Mouse (Mus musculus) c-Kit-positive CD71-negative TER-119-negative erythroid progenitor cells, embryonic 14.5 days (primary cell): ENCODE results near the gene Jchain.
A peak's percentile ranks its signal among the peaks of the same experiment; 100 is the strongest.

Experiments used
- DNase-seq: peaks from one replicate; pipeline ENCODE4 v3.0.0-alpha.2; 2013; ENCODE audit warnings: low read depth

Gene Jchain

GRCm38 (mm10) chr5:88519232-88519631, 8.5 kb downstream of the Jchain start:
- DNase-seq = peak; percentile 31

GRCm38 (mm10) chr5:88508990-88509389, 18.7 kb downstream of the Jchain start:
- no peak for DNase-seq

- DNase-seq = no peak
Measured at GRCm38 (mm10) chr5:88508555-88508954, 19.1 kb downstream of the Jchain start.

- no peak for DNase-seq
Measured at GRCm38 (mm10) chr5:88499781-88500180, 27.9 kb downstream of the Jchain start.

GRCm38 (mm10) chr5:88491111-88491510, 36.6 kb downstream of the Jchain start:
- no peak for DNase-seq

- no peak for DNase-seq
Measured at GRCm38 (mm10) chr5:88489004-88489403, 38.7 kb downstream of the Jchain start.

GRCm38 (mm10) chr5:88487675-88488074, 40.0 kb downstream of the Jchain start, which contains the start of gene Enam:
Gene Enam, plus strand, starts transcription at chr5:88487975.
- no peak for DNase-seq
